Mouse (Mus musculus) ES-Bruce4 (cell line): ENCODE results near the gene Gjc2.

Experiments
- EP300 ChIP-seq: IDR thresholded peaks from 2 replicates; pipeline ENCODE4 v1.6.1; 2011; ENCODE audit warnings: low read depth, low read length; ENCODE audit not compliant: insufficient read depth
- POLR2A ChIP-seq: IDR thresholded peaks from one replicate; pipeline ENCODE4 v1.8.1; 2011; ENCODE audit warnings: low read length; ENCODE audit not compliant: insufficient read depth

DNA sequence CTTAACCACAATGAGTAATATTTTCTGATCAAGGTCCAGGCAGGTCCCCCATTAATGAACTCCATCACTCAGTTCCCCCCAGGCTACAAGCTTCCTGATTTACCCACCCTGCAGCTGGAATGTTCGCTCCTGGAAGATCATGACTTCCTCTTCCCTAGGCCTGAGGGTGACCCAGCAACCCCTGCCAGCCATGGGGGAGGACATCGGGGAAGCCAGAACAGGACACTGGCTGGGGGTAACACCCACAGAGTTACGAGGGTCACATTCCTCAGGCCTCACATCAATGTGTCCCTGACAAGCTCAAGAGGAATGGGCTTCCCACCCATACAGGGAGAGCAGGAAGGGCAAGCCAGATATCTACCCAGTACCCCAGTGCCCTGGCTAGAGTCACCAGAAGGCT lies 13.2 kb downstream of the Gjc2 start:
- no peak for TF ChIP-seq POLR2A
- no peak for TF ChIP-seq EP300
